Mouse (Mus musculus): Measurements from ENCODE around the gene Hexim2.

Hexim2 gene

GRCm38 (mm10) chr11:103172392-103173040 lies 40.3 kb downstream of the Hexim2 start:
- in situ Hi-C loops (cut with MboI, MseI) = loop anchor here (5.0 kb wide), 1 partner anchor 155 kb away; no protein-coding TSS in a partner anchor

DNA sequence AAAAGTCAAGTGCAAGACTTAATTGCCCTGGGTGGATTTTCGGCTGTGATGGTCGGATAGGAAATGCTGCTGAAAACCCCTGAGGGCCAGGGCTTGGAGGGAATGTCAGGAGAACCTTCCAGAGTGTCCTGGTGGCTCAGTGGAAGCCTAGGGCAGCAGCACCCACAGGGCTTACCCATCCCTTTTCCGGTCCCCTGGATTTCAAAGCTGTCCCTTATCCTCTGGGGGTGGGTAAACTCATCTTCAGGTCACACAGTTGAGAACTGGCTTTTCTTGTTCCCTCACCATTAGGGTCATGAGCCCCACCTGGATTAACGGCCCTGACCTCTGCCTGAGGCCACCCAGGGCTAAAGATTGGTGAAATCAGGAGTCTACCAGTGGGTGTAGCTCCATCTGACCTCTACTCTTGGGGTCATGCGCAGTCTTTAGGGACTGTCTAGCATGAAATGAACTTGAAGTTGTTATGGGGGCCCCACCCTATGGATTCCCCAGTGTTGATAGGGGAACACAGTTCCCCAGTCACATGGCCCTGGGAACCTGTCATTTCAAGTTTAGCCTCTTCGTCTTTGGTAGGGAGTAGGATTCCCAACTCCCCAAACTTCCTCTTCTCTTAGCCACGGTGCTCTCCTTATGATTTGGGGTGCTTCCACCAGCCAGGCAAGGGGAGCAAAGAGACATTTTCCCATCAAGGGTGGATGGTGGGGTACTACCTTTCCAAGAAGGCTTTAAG lies 41.0 kb downstream of the Hexim2 start:
- in situ Hi-C loops (cut with MboI, MseI) = loop anchor here (5.0 kb wide), 1 partner anchor 154 kb away; no protein-coding TSS in a partner anchor

DNA sequence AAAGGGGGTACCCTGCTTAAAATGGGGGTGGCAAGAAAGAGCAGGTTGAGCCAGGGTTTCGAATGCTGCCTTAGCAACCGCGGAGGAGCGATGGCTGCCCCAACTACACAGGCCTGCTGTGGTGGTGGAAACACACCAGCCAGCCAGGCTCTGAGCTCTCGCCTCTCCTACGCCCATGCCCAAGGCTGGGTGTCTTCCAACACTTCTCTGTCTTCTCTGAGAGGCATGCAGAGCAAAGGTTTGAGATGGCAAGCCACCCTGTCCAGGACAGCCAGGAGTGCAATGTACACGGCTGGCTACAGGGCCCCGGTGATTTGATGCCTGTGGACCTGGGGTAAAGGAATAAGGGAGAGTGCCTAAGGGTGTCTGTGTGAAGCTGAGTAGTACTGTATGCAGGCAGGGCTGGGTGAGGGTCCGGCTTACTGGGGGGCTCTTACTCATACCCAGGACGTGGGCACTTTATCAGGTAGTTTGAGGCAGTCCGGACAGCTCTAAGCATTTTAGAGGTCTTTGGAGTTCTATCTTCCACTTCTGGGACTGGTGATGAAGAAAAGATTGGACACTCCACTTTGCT lies 41.6 kb downstream of the Hexim2 start:
- in situ Hi-C loops (cut with MboI, MseI) = loop anchor here (5.0 kb wide), 1 partner anchor 153 kb away; no protein-coding TSS in a partner anchor

DNA sequence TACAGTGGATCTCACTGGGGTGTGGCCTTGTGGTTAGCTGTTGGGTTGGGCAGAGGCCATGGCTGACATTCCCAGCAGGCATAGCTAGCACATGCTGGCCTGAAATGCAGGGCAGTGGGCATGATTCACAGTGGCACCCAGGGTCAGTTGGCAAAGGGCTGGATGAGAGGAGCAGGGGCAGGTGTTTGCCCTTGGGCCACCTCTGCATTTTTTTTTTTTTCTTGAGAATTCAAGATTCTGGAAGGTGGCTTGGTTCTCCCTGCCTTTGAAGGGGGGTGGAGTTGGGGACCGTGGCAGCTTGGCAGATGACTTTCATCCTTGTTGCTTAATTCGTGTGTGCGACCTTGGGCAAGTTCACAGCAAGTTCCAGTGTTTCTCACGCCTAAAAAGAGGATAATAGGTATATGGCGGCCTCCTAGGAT lies 42.2 kb downstream of the Hexim2 start:
- in situ Hi-C loops (cut with MboI, MseI) = loop anchor here (5.0 kb wide), 1 partner anchor 153 kb away; no protein-coding TSS in a partner anchor

DNA sequence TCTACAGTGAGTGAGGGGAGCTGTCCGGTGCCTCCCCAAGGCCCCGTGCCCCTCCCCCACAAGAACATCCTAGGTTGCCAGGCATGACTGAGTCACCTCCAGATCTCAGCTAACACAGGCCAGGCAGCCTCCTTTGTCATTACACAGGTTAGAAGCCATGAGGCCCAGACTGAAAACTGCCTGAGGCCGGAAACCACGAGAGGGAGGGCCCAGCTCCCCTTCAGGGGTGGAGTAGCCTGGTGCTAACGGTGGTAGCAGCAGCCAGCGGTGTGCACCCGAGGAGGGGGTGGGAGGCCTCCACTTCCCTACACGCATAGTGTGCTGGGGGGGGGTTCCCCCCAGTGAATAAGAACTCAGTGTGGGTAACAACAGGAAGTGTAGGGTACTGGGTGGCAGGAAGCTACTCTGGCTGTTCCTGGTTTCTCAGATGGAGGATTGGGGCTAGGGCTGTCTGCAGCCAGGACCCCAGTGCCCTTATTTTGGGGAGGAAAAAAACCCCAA lies 42.7 kb downstream of the Hexim2 start:
- in situ Hi-C loops (cut with MboI, MseI) = loop anchor here (5.0 kb wide), 2 partner anchors 87 to 152 kb away; no protein-coding TSS in a partner anchor

DNA sequence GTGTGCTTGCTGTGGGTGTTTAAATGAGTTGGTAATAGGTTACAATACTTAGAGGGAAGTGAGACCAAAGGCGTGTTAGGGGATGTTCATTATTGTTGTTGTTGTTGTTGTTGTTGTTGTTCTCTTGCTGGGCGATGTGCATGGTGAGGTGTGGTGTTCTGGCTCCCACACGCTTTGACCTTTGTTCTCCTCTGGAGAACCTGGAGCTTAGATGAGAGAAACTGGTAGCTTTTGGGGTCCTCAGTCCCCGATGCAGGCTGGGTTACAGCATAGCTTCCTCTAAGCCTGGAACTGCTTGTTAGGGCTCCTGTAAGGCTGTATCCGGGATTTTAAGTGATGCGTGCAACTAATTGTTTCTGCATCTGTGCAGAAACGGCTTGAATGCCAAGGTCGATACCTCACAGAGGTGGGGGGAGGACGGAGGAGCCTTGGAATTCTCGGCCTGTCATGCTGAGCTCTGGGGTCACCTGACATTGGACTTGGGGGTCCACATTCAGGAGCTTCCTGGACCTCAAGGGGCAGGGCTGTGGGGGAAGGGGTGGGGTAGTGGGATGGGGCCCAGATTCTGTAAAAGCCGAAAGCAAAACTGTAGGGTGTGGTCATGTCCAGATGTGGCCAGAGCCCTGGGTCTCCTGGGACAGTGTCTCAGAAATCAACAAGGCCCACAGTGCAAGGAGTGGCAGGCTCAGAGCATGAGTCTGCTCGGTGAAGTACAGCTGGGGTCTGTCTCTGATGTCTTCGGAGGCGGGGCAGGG lies 43.6 kb downstream of the Hexim2 start:
- in situ Hi-C loops (cut with MboI, MseI) = loop anchor here (5.0 kb wide), 1 partner anchor 86 kb away; no protein-coding TSS in a partner anchor

- in situ Hi-C loops (cut with MboI, MseI) = loop anchor here (5.0 kb wide), 1 partner anchor 86 kb away; no protein-coding TSS in a partner anchor
These were observed 44.3 kb downstream of the Hexim2 start for GRCm38 (mm10) chr11:103176510-103176909.

GRCm38 (mm10) chr11:103177216-103177615 lies 45.0 kb downstream of the Hexim2 start:
- in situ Hi-C loops (cut with MboI, MseI) = loop anchor here (5.0 kb wide), 1 partner anchor 85 kb away; no protein-coding TSS in a partner anchor

GRCm38 (mm10) chr11:103177815-103178485 lies 45.7 kb downstream of the Hexim2 start:
- in situ Hi-C loops (cut with MboI, MseI) = loop anchor here (5.0 kb wide), 1 partner anchor 84 kb away; no protein-coding TSS in a partner anchor

GRCm38 (mm10) chr11:103178748-103179147 lies 46.5 kb downstream of the Hexim2 start:
- in situ Hi-C loops (cut with MboI, MseI) = loop anchor here (5.0 kb wide), 1 partner anchor 84 kb away; no protein-coding TSS in a partner anchor

DNA sequence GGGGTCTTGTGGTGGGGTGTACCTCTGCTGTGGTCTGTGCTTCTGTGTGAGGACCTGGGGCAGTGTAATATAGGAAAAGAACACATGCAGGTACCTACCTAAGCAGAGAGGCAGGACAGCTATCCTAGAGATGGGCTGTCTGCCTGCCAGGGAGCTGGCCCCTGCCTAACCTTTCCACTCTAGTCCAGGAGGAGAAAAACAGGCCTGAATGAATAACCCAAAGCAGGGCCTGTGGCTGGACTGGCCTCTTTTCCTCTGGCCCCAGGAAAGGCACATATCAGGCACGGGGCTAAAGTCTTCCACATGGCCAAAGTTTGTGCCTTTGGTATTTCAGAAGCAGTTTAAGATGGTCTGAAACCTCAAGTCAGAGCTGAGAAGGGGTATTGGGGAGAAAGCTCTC lies 48.2 kb downstream of the Hexim2 start:
- in situ Hi-C loops (cut with MboI, MseI) = no loop called here

- in situ Hi-C loops (cut with MboI, MseI) = no loop called here
These were observed 49.1 kb downstream of the Hexim2 start for GRCm38 (mm10) chr11:103181349-103181748.

DNA sequence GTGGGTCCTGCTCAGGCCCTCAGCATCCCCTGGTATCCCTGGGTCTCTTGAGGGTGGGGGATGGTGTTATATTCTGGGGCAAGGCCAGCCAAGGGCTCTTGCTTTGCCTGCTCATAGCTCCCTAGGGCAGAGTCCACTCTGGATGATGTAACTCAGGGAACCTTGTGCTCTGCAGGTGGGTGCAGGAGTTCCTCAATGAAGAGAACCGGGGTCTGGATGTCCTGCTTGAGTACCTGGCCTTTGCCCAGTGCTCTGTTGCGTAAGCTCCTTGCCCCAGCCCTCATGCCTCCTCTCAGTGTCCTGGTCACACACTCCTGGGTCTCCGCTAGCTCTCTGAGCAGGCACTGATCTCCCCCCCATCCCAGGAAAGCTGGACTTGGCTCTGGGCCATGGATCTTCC lies 49.7 kb downstream of the Hexim2 start:
- in situ Hi-C loops (cut with MboI, MseI) = no loop called here

GRCm38 (mm10) chr11:103184891-103185290 lies 52.7 kb downstream of the Hexim2 start:
- in situ Hi-C loops (cut with MboI, MseI) = no loop called here
